Mouse (Mus musculus) right cerebral cortex, adult 2 months (tissue): ENCODE results near the gene Mgat4a.
"Not testable (repeated sequence)": the region's sequence is repeated elsewhere in the genome, so short reads cannot be mapped to it uniquely, and the experiment has no call there.

ENCODE experiments used
- DNase-seq, 2 experiments: peaks; one replicate each; pipeline ENCODE4 v3.0.0; 2021 to 2022; ENCODE audit warnings: low spot score in 2 of 2

Gene Mgat4a

GRCm38 (mm10) chr1:37532533-37532840 is 8.3 kb downstream of the Mgat4a start:
- no peak for DNase-seq

DNA sequence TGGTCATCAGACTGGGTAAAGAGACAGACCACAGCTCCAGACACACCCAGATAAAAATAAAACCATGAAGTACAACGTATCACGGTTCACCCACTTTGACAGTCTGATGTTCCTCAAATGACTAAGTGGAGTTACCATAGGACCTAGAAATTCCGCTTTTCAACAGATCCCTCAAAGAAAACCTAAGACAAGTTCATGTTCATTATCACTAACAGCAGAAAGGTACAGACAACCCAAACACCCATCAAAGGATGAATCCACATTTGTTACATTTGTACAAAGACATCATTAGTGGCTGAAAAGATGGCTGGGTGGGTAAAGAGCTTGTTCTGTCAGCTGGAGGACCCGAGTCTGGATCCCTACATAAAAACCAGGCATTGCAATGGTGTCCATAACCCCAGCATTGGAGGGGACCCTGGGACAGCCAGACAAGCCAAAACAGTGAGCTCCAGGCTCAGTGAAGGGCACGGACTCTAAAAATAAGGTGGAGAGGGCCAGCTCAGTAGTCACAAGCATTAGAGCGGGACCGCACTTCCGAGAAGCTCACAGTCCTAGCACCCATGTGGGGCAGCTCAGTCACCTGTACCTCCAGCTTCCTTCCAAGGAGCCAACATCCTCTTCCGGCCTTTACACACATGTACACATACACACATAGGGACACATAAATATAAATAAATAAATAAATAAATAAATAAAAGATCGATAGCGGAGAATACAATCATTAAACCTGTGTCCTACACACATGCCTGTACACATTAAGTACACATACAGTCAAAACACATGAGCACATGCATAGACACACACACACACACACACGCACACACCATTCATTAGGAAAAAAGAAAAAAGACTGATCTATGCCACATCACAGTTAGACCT is 8.9 kb downstream of the Mgat4a start:
- no peak for DNase-seq

GRCm38 (mm10) chr1:37530061-37530460 is 10.8 kb downstream of the Mgat4a start:
- no peak for DNase-seq

- no peak for DNase-seq
Observed at GRCm38 (mm10) chr1:37526257-37526656, 14.6 kb downstream of the Mgat4a start.

DNA sequence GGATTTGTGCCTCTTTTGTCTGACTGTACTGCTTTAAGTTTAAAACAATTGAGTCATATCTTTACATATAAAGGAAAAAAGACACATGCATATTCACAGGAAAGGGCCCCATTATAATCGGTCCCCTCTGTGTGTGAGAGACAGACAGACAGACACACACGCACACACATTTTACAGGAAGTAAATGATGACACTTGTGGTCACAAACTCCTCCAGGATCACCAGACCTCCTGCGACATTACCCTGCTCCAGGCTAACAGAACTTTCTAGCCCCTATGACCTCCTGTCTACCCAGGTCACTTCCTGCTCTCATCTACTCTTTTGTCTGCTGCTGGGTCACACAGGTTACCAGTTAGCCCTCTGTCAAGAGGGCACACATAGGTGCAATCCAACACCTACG is 16.1 kb downstream of the Mgat4a start:
- DNase-seq, result no peak

DNA sequence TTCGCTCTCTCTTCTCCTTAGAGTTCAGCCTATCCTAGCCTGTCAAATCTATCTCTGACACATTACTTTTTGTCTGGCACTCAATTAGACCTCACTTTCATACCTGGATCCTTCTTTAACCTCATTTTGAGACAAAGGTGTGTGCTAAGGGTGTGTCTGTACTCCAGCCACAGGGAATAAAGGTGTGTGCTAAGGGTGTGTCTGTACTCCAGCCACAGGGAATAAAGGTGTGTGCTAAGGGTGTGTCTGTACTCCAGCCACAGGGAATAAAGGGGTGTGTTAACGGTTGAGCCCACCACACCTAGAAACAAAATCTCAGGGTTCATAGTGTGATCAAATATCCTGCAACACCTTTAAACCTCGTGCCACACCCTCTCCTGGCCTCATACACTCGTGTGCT is 16.7 kb downstream of the Mgat4a start:
- DNase-seq, result not testable (repeated sequence)

DNA sequence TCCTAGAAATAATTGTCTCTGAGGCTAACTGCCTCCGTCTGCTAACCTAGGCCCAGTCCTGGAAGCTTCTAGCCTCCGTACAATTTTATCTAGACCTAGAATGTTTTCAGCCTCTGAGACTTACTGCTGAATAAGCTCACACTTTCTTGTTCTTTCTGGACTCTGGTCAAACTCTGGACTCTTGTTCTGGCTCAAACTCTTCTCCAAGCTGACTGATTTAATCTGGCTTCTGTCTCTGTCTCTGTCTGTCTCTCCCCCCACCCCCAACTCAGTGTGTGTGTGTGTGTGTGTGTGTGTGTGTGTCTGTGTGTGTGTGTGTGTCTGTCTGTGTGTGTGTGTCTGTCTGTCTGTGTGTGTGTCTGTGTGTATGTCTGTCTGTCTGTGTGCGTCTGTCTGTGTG is 17.3 kb downstream of the Mgat4a start:
- DNase-seq, result not testable (repeated sequence)

- no peak for DNase-seq
Observed at GRCm38 (mm10) chr1:37522101-37522500, 18.7 kb downstream of the Mgat4a start.

DNA sequence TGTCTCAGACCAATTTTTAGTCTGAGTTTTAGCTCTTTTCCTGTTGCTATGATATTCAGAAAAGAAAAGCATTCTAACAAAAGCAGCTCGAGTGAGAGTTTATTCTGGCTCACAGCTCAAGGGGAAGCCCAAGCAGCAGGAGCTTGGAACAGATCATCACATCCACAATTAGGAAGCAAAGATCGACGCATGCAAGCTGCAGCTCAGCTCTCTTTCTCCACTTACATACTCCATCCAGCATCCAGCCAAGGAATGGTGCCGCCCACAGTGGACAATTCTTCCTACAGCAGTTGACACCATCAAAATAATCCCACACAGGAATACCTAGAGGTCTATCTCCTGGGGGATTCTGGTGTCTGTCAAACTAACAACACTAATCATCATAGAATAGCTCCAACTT is 22.0 kb downstream of the Mgat4a start:
- DNase-seq, result peak in 1 of 2 experiments; percentile 21

- DNase-seq, result no peak
Observed at GRCm38 (mm10) chr1:37518124-37518720, 22.6 kb downstream of the Mgat4a start.

DNA sequence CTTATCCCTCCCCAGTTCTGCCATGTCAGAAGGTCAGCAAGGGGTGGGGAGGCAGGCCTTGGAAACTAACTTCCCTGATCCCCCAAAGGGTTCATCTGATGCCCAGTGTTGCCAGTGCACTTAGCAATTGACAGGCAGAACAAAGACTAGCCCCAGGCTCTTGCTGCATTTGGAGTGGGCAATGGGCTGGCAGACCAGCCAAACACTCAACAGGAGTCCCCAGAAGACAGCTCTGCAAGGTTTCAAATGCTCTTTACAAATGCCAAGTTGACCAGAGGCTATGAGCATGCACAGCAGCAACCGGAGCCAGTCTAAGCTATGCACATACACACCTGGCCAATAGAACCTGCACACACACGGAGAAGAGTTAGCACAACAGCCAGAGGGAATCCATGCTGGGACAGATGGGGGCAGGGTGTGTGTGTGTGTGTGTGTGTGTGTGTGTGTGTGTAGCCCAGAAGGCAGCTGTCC is 27.8 kb downstream of the Mgat4a start:
- DNase-seq, result no peak

GRCm38 (mm10) chr1:37512109-37512640 is 28.6 kb downstream of the Mgat4a start:
- no peak for DNase-seq

DNA sequence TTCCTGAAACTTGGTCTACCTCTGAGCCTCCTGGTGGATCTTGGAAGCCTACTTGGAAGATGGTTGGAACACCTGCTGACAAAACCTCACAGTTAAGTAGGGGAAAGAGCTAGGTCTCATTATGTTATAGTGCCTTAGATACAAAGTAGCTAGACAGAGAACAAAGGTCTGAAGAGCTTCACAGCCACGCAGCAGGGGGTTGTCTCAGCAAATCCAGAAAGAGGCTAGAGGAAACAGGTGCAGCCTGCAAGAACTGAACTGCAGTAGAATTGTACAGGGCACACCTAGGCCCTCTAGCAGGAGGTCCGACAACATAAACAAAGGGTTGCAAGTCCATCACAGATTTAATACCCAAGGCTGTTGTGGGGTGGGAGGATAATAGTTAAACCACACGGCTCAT is 30.6 kb downstream of the Mgat4a start:
- no peak for DNase-seq

- no peak for DNase-seq
Observed at GRCm38 (mm10) chr1:37509437-37509836, 31.4 kb downstream of the Mgat4a start.

DNA sequence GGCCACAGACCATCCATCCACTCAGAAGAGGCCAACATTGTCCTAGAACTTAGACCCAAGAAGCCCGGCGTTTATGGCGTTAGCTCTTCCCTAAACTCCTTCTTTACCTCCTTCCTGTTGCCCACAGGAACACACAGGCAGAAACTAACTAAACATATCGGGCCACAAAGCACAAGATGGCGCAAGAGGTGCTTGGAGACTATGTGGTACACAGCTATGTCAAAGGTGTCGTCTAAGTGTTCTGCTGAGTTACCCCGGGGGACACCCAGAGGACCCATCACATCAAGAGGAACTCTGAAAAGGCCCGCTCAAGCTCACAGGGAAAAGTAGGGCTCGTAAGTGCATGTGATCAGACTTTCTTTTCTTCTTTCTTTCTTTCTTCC is 35.5 kb downstream of the Mgat4a start:
- DNase-seq, result no peak

GRCm38 (mm10) chr1:37504716-37505347 is 36.0 kb downstream of the Mgat4a start:
- no peak for DNase-seq

GRCm38 (mm10) chr1:37503656-37504055 is 37.2 kb downstream of the Mgat4a start:
- no peak for DNase-seq

GRCm38 (mm10) chr1:37502354-37502753 is 38.5 kb downstream of the Mgat4a start:
- no peak for DNase-seq

GRCm38 (mm10) chr1:37500723-37501122 is 40.1 kb downstream of the Mgat4a start:
- no peak for DNase-seq

- DNase-seq, result not testable (repeated sequence)
Observed at GRCm38 (mm10) chr1:37499395-37499794, 41.4 kb downstream of the Mgat4a start.

GRCm38 (mm10) chr1:37498911-37499310 is 41.9 kb downstream of the Mgat4a start:
- DNase-seq, result no peak

GRCm38 (mm10) chr1:37496591-37497280 is 44.1 kb downstream of the Mgat4a start:
- DNase-seq, result no peak
